Mouse (Mus musculus) frontal cortex, adult (tissue): ENCODE data around the gene Grk6.

ENCODE experiments used
- ATAC-seq: cut with Nextera tagmentation; 2 replicates; pipeline ENCODE4 v1.9.2; 2017; ENCODE audit warnings: mild to moderate bottlenecking, moderate library complexity, mixed read lengths; ENCODE audit not compliant: low TSS enrichment

The Grk6 gene

GRCm38 (mm10) chr13:55464027-55464884 lies 19.4 kb downstream of the Grk6 start, which contains the start of gene Prr7:
Prr7 (plus strand) TSS chr13:55464267.
- peak; percentile 58 for ATAC-seq

GRCm38 (mm10) chr13:55465184-55465583 lies 20.3 kb downstream of the Grk6 start:
- ATAC-seq = peak; percentile 27; the same call in 1 of the 2 replicates

GRCm38 (mm10) chr13:55465830-55466440 lies 21.1 kb downstream of the Grk6 start:
- peak; percentile 17; the same call in 1 of the 2 replicates for ATAC-seq

GRCm38 (mm10) chr13:55468851-55469560 lies 24.1 kb downstream of the Grk6 start:
- ATAC-seq = no peak

- no peak for ATAC-seq
Measured at GRCm38 (mm10) chr13:55470372-55470771, 25.5 kb downstream of the Grk6 start.

GRCm38 (mm10) chr13:55471156-55471818 lies 26.4 kb downstream of the Grk6 start:
- ATAC-seq = peak; percentile 17; the same call in 1 of the 2 replicates

- ATAC-seq = peak; percentile 2; the same call in 1 of the 2 replicates
Measured at GRCm38 (mm10) chr13:55471819-55472131, 26.9 kb downstream of the Grk6 start.

- ATAC-seq = peak; percentile 24
Measured at GRCm38 (mm10) chr13:55472132-55473022, 27.5 kb downstream of the Grk6 start.

GRCm38 (mm10) chr13:55473076-55473831 lies 28.4 kb downstream of the Grk6 start:
- ATAC-seq = no peak

GRCm38 (mm10) chr13:55473961-55474360 lies 29.1 kb downstream of the Grk6 start:
- no peak for ATAC-seq

GRCm38 (mm10) chr13:55474621-55475069 lies 29.8 kb downstream of the Grk6 start:
- ATAC-seq = peak; percentile 21; the same call in 1 of the 2 replicates

GRCm38 (mm10) chr13:55475750-55476149 lies 30.9 kb downstream of the Grk6 start:
- ATAC-seq = no peak

GRCm38 (mm10) chr13:55476256-55476655 lies 31.4 kb downstream of the Grk6 start:
- no peak for ATAC-seq

- ATAC-seq = no peak
Measured at GRCm38 (mm10) chr13:55477492-55477891, 32.6 kb downstream of the Grk6 start.

- ATAC-seq = no peak
Measured at GRCm38 (mm10) chr13:55478036-55478435, 33.2 kb downstream of the Grk6 start.

GRCm38 (mm10) chr13:55479008-55479407 lies 34.1 kb downstream of the Grk6 start:
- no peak for ATAC-seq

- ATAC-seq = no peak
Measured at GRCm38 (mm10) chr13:55479929-55480328, 35.1 kb downstream of the Grk6 start.

GRCm38 (mm10) chr13:55482542-55482941 lies 37.7 kb downstream of the Grk6 start:
- no peak for ATAC-seq

GRCm38 (mm10) chr13:55483071-55483470 lies 38.2 kb downstream of the Grk6 start:
- ATAC-seq = 0 out of 2 replicates have a peak, but pooled peaks have one; percentile 2

- peak; percentile 74 for ATAC-seq
Measured at GRCm38 (mm10) chr13:55483593-55483992, 38.7 kb downstream of the Grk6 start.
